Mouse (Mus musculus) intestine, postnatal 0 days (tissue): ENCODE results near the gene Cst12. TPM values are rescaled to one million over a fixed set of nuclear protein-coding genes. Genes with fewer than 3 reads are reported as not detected.

Experiments used
- ATAC-seq: fragments of 200-750 bp; cut with Nextera tagmentation; 2 replicates; pipeline ENCODE4 v1.8.0; 2017; ENCODE audit warnings: mild to moderate bottlenecking, moderate TSS enrichment, moderate library complexity
- H3K27ac ChIP-seq: fragments of 300-500 bp; sonication (generic); 2 replicates; pipeline ENCODE4 v1.5.1; 2014; ENCODE audit warnings: mild to moderate bottlenecking, low read depth, low read length, moderate library complexity
- H3K27me3 ChIP-seq: fragments of 300-500 bp; sonication (generic); replicated peaks from 2 replicates; pipeline ENCODE4 v1.6.1; 2014; ENCODE audit warnings: low read length, mixed read lengths; ENCODE audit not compliant: control insufficient read depth, insufficient read depth
- H3K36me3 ChIP-seq: fragments of 300-500 bp; sonication (generic); 2 replicates; pipeline ENCODE4 v1.6.1; 2014; ENCODE audit warnings: mild to moderate bottlenecking, moderate library complexity; ENCODE audit not compliant: control insufficient read depth, insufficient read depth
- H3K4me1 ChIP-seq: fragments of 300-500 bp; sonication (generic); replicated peaks from 2 replicates; pipeline ENCODE4 v1.6.1; 2014; ENCODE audit warnings: antibody characterized with exemption, low read length, mixed read lengths; ENCODE audit not compliant: control insufficient read depth, insufficient read depth
- H3K4me2 ChIP-seq: fragments of 300-500 bp; sonication (generic); replicated peaks from 2 replicates; pipeline ENCODE4 v1.6.1; 2014; ENCODE audit warnings: low read depth, mild to moderate bottlenecking, moderate library complexity
- H3K4me3 ChIP-seq: fragments of 300-500 bp; sonication (generic); 2 replicates; pipeline ENCODE4 v1.5.1; 2014; ENCODE audit warnings: low read depth, low read length
- H3K9ac ChIP-seq: fragments of 300-500 bp; sonication (generic); 2 replicates; pipeline ENCODE4 v1.6.1; 2014; ENCODE audit warnings: mild to moderate bottlenecking, low read depth, low read length
- H3K9me3 ChIP-seq: fragments of 300-500 bp; sonication (generic); 2 replicates; pipeline ENCODE4 v1.6.1; 2016; ENCODE audit warnings: mixed run types; ENCODE audit not compliant: control insufficient read depth
- CTCF ChIP-seq: sonication (generic); IDR thresholded peaks from 2 replicates; pipeline ENCODE4 v1.5.1; 2016; ENCODE audit warnings: low read depth, mild to moderate bottlenecking, control low read depth, antibody characterized with exemption, moderate library complexity
- WGBS: fragments of 180-500 bp; shearing (Covaris S2); extraction: QIAGEN DNeasy Blood & Tissue Kit; methylation state at CpG from one replicate; pipeline ENCODE4 v1.1.7; 2014; 5-methylcytosine and 5-hydroxymethylcytosine counted together
- polyA plus RNA-seq: library from polyadenylated mRNA; unstranded; fragments of >200 nt; fragmentation: Nextera tagmentation; extraction: Ambion mirVana; gene quantifications from 2 replicates; pipeline ENCODE4 v1.2.1, GENCODE M21; 2015

The Cst12 gene
- not detected in 2 replicates for polyA plus RNA-seq

GRCm38 (mm10) chr2:148789142-148789541 lies at the start of gene Cst12:
Cst12 (plus strand) TSS chr2:148789361.
- ATAC-seq: no peak
- no peak within 1 kb of the TSS for H3K27ac ChIP-seq
- H3K36me3 ChIP-seq: no peaks in the 10 kb centered on the region
- H3K9me3 ChIP-seq: no peaks in the 10 kb centered on the region
- no peak for TF ChIP-seq CTCF
- no peak within 1 kb of the TSS for H3K4me3 ChIP-seq
- no peaks in the 10 kb centered on the region for H3K27me3 ChIP-seq
- H3K9ac ChIP-seq: no peak within 1 kb of the TSS
- 90% methylated on average over 6 of the region's 6 CpGs for WGBS
- no peak within 1 kb of the TSS for H3K4me2 ChIP-seq
- H3K4me1 ChIP-seq: no peaks in the 10 kb centered on the region

- ATAC-seq: no peak
- Histone ChIP-seq H3K9me3 (no peaks in the 10 kb centered on the region), H3K27me3 (no peaks in the 10 kb centered on the region), H3K4me2 (no peak overlapping the region), H3K9ac (no peak overlapping the region), H3K4me3 (no peak overlapping the region), H3K36me3 (no peaks in the 10 kb centered on the region), H3K4me1 (no peaks in the 10 kb centered on the region), H3K27ac (no peak overlapping the region)
- WGBS: 78% methylated on average over 3 of the region's 3 CpGs
- TF ChIP-seq CTCF: no peak
Observed at GRCm38 (mm10) chr2:148743001-148743400, 46.2 kb upstream of the Cst12 start.

- no peaks in the 10 kb centered on the region for H3K4me1 ChIP-seq
- no peak for TF ChIP-seq CTCF
- no peaks in the 10 kb centered on the region for H3K27me3 ChIP-seq
- no peak overlapping the region for H3K4me2 ChIP-seq
- H3K9ac ChIP-seq: no peak overlapping the region
- H3K27ac ChIP-seq: no peak overlapping the region
- H3K36me3 ChIP-seq: no peaks in the 10 kb centered on the region
- H3K9me3 ChIP-seq: no peaks in the 10 kb centered on the region
- H3K4me3 ChIP-seq: no peak overlapping the region
- ATAC-seq: no peak
- WGBS: 79% methylated on average over 3 of the region's 3 CpGs
Observed at GRCm38 (mm10) chr2:148743846-148744407, 45.2 kb upstream of the Cst12 start.

GRCm38 (mm10) chr2:148750058-148750457 lies 39.1 kb upstream of the Cst12 start, which contains the start of gene Cstl1:
Cstl1 (plus strand) TSS chr2:148750358.
- no peaks in the 10 kb centered on the region for H3K36me3 ChIP-seq
- H3K27me3 ChIP-seq: no peaks in the 10 kb centered on the region
- H3K4me2 ChIP-seq: no peak within 1 kb of the TSS
- no peak within 1 kb of the TSS for H3K9ac ChIP-seq
- 76% methylated on average over 1 of the region's 1 CpGs for WGBS
- no peak for TF ChIP-seq CTCF
- H3K27ac ChIP-seq: no peak within 1 kb of the TSS
- H3K9me3 ChIP-seq: no peaks in the 10 kb centered on the region
- no peak within 1 kb of the TSS for H3K4me3 ChIP-seq
- no peak for ATAC-seq
- H3K4me1 ChIP-seq: no peaks in the 10 kb centered on the region

- TF ChIP-seq CTCF: peak; percentile 82
- 13% methylated on average over 15 of the region's 15 CpGs for WGBS
- H3K4me3 ChIP-seq: peak overlapping the region; percentile 32; the same call in 1 of the 2 replicates
Observed at GRCm38 (mm10) chr2:148751893-148752813, 37.0 kb upstream of the Cst12 start.

GRCm38 (mm10) chr2:148754310-148754846 lies 34.8 kb upstream of the Cst12 start:
- H3K4me1 ChIP-seq: no peaks in the 10 kb centered on the region
- H3K4me3 ChIP-seq: no peak overlapping the region
- H3K9me3 ChIP-seq: no peaks in the 10 kb centered on the region
- H3K27ac ChIP-seq: no peak overlapping the region
- H3K9ac ChIP-seq: no peak overlapping the region
- TF ChIP-seq CTCF: no peak
- no peak overlapping the region for H3K4me2 ChIP-seq
- ATAC-seq: no peak
- WGBS: 67% methylated on average over 1 of the region's 1 CpGs
- no peaks in the 10 kb centered on the region for H3K27me3 ChIP-seq
- H3K36me3 ChIP-seq: no peaks in the 10 kb centered on the region

More at GRCm38 (mm10) chr2:148751893-148752813, 37.0 kb upstream of the Cst12 start:
- peak overlapping the region; percentile 63 for H3K4me2 ChIP-seq
- no peaks in the 10 kb centered on the region for H3K4me1 ChIP-seq
- H3K27me3 ChIP-seq: no peaks in the 10 kb centered on the region
- H3K36me3 ChIP-seq: no peaks in the 10 kb centered on the region
- no peak overlapping the region for H3K27ac ChIP-seq
- H3K9ac ChIP-seq: no peak overlapping the region
- no peaks in the 10 kb centered on the region for H3K9me3 ChIP-seq
- peak; percentile 78 for ATAC-seq
